Mouse (Mus musculus) urinary bladder, adult 2 months (tissue): ENCODE results near the gene Arhgef2. TPM values are rescaled to one million over a fixed set of nuclear protein-coding genes. Genes with fewer than 3 reads are reported as not detected.

Source experiments
- DNase-seq: peaks from one replicate; pipeline ENCODE4 v3.0.0; 2022; ENCODE audit warnings: low spot score
- polyA plus RNA-seq: library from polyadenylated mRNA; depleted of rRNA; stranded (reverse); fragments of >200 nt; gene quantifications from 2 replicates; pipeline ENCODE4 v1.2.3, GENCODE M21; 2012; rRNA removed

Gene Arhgef2
- polyA plus RNA-seq, 1 experiment, result 47.7 TPM

- no peak for DNase-seq
These were observed 78.0 kb downstream of the Arhgef2 start for GRCm38 (mm10) chr3:88683814-88684213.

DNA sequence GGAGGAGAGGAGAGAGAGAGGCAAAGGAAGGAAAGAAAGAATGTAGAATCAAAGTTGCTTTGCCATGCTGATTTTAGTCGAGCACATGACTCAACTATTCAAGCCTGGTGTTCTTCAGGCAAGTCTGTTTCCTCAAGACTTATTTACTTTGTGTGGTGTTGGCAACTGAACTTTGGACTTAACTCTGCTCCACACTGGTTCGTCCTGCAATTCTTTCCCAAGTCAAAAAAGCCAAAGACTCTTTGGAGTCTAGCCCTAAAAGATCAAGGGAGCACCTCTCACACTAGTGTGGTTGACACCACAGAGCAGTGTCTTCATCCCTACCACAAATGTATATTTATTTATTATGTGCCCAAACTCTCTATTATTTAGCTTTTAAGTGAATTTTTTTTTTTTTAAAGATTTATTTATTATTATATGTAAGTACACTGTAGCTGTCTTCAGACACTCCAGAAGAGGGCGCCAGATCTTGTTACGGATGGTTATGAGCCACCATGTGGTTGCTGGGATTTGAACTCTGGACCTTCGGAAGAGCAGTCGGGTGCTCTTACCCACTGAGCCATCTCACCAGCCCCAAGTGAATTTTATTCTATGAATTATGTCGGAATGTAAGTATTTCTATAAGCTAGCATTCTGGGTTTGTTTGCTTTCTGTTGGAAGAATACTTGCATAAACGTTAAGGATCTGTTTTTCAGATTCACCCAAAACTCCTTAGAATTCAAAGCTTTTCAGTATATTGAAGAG lies 78.6 kb downstream of the Arhgef2 start:
- DNase-seq, result no peak

DNA sequence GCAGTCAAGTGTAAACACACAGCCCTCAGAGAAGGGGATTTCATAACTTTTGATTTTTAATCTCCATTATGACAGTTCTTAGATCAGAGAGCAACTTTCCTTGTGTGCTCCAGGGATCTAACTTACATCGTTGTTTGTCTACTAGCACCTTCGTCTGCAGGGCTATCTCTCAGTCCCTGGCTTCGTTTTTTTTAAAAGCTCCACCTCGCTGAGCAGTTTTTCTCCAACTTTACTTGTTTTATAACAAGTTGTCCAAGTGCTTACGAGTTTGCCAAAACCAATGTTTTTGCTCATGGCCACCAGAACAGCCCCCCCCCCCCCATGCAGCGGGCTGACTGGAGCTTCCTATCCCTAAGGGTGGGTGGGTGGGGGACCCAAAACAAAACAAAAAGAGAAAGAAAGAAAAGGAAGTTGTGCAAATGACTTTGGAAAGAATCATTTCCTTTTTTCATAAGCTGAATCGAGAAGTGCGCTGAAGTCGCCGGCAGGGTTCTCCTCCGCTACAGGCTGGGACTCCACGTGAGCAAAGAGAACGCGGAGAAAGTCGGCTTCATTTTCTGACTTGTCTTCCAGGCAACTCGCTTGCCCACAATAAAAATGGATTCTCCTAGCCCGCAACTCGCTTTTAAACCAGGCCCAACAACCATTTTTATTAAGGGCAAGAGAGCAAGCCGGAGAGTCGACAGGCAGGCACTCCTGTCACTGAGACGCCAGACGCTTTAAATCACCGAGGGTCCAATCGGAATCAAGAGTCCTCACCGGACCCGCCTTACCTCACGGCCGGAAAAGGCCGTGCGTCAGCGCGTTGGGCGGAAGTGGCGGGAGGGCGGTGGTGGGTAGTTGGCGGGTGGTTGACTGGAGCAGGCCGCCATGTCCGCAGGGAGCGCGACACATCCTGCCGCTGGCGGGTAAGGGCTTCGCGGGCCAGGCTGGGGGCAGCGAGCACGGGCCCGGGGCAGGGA lies 79.5 kb downstream of the Arhgef2 start, which contains the start of gene Khdc4:
Gene Khdc4, plus strand, starts transcription at position 824 of the 962 bp plus-strand sequence.
- peak; percentile 97 for DNase-seq

DNA sequence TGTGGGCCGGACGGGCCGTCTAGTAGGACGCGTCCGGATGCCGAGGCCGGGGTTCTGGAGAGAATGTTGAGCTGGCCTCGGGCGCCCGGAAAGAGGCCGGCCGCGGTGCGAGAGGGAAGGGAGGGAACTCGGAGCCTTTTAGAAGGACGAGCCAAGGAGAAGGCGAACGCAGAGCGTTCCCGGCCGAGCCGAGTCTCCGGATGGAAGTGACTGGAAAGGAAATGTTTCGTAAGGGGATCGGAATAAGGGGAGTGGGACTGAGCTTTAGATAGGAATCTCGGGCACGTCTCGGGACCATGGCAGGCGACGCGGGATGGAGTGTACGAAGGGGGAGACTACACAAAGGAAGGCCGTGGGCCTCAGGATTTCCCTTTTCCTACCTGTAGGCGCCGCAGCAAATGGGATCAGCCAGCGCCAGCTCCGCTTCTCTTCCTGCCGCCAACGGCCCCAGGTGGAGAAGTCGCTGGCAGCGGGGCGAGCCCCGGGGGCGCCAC lies 80.2 kb downstream of the Arhgef2 start:
- no peak for DNase-seq

DNA sequence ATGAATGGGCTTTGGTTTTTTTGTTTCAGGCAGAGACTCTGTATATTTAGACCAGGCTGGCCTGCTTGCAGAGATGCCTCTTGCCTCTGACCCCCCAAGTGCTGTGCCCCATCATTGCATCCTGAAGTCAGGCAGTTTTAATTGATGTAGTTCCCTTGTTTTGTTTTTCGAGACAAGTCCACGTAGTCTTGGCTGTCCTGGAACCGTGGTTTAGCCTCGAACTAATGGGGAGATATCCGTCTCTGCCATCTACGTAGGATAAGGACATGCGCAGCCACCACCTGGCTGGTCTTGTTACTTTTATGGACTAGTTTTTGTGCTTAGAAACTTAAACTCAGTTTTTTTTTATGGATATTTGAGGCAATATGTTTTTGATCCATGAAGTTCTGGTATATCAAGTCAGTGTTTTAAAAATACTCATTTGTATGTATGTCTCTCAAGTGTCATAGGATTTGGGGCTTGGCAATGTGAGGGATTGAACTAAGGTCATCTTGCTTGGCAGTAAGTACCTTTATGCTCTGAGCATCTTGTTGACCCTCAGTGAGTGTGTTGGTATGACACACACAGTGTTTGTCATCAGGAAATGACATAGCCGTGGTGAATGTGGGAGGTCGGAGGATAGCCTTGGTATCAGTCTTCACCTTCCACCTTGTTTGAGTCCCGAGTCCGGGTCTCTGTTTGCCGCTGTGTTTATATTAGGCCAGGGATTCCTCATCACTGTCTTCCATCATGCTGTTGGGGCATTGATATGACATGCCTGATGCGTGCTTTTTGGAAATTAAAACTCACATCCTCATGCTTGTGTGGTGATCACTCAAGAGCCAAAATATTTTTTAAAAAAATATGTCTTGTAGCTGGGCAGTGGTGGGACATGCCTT lies 81.2 kb downstream of the Arhgef2 start:
- no peak for DNase-seq

DNA sequence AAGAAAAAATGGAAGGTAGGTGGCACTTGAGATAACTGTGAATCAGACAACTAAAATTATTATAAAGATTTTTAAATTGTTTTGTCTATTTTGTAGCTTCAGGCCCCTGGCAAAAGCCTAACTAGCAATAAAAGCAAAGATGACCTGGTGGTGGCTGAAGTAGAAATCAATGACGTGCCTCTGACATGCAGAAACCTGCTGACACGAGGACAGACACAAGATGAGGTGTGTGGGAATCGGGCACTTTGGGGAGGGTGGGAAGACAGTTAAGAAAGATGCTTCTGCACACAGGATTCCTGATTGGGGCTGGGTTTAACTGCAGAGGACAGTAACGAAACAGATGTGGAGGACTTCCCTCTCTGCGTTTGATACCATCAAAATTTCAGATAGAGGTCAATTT lies 83.3 kb downstream of the Arhgef2 start:
- no peak for DNase-seq

DNA sequence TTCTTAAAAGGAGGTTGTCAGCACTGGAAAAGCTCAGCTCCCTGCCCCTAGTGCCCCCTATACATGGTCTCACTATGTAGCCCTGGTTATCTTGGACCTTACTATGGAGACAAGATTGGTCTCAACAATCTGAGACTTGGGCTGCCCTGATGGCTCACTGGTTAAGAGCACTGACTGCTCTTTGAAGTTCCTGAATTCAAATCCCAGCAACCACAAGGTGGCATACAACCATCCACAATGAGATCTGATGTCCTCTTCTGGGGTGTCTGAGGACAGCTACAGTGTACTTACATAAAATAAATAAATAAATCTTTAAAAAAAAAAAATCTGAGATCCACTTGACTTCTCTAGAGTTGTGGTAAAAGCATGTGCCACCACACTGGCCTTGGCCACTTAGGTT lies 89.8 kb downstream of the Arhgef2 start:
- DNase-seq, result no peak

Other genes starting within 250 kb of the Arhgef2 start
- gene Paqr6, start 241.4 kb upstream of the Arhgef2 start, polyA plus RNA-seq, result 47.1 and 70.4 TPM in 2 replicates
- gene Bglap3, start 233.2 kb upstream of the Arhgef2 start, polyA plus RNA-seq, result 1.9 and 2.7 TPM in 2 replicates
- gene Bglap2, start 227.3 kb upstream of the Arhgef2 start, polyA plus RNA-seq, result 21.5 and 24.7 TPM in 2 replicates
- 0.27 and 0.89 TPM in 2 replicates for gene Bglap, start 221.5 kb upstream of the Arhgef2 start, polyA plus RNA-seq
- 25.4 and 27.2 TPM in 2 replicates for gene Pmf1, start 195.6 kb upstream of the Arhgef2 start, polyA plus RNA-seq
- 18.7 and 19.8 TPM in 2 replicates for gene Slc25a44, start 180.8 kb upstream of the Arhgef2 start, polyA plus RNA-seq
- 63.2 and 63.3 TPM in 2 replicates for gene Sema4a, start 144.8 kb upstream of the Arhgef2 start, polyA plus RNA-seq
- gene Lmna, start 96.0 kb upstream of the Arhgef2 start, polyA plus RNA-seq, result 171 and 182 TPM in 2 replicates
- gene Mex3a, start 73.6 kb upstream of the Arhgef2 start, polyA plus RNA-seq, result 1.7 and 1.8 TPM in 2 replicates
- 135 and 174 TPM in 2 replicates for gene Rab25, start 57.7 kb upstream of the Arhgef2 start, polyA plus RNA-seq
- gene Lamtor2, start 52.9 kb upstream of the Arhgef2 start, polyA plus RNA-seq, result 124 and 134 TPM in 2 replicates
- gene Ubqln4, start 52.2 kb upstream of the Arhgef2 start, polyA plus RNA-seq, result 36.9 and 38.6 TPM in 2 replicates
- gene Ssr2, start 30.1 kb upstream of the Arhgef2 start, polyA plus RNA-seq, result 128 and 150 TPM in 2 replicates
- gene Rxfp4, start 47.2 kb downstream of the Arhgef2 start, polyA plus RNA-seq, result not detected in 2 replicates
- 76.3 and 121 TPM in 2 replicates for gene Khdc4, start 79.8 kb downstream of the Arhgef2 start, polyA plus RNA-seq
- 81.4 and 89.3 TPM in 2 replicates for gene Rit1, start 110.9 kb downstream of the Arhgef2 start, polyA plus RNA-seq
- 9.7 and 11.3 TPM in 2 replicates for gene Syt11, start 169.2 kb downstream of the Arhgef2 start, polyA plus RNA-seq
- 15.2 and 19.1 TPM in 2 replicates for gene Gon4l, start 229.3 kb downstream of the Arhgef2 start, polyA plus RNA-seq